Mouse (Mus musculus) retina, postnatal 1 day (tissue): ENCODE measurements at regions not wholly inside any gene's neighbourhood (a gene's known extent, or its start where the extent isn't known, plus 50 kb on each side); places are given as distances from the start of the nearest gene placed in this dataset.

Experiments
- DNase-seq: peaks from one replicate; pipeline ENCODE4 v3.0.0-alpha.2; 2012

DNA sequence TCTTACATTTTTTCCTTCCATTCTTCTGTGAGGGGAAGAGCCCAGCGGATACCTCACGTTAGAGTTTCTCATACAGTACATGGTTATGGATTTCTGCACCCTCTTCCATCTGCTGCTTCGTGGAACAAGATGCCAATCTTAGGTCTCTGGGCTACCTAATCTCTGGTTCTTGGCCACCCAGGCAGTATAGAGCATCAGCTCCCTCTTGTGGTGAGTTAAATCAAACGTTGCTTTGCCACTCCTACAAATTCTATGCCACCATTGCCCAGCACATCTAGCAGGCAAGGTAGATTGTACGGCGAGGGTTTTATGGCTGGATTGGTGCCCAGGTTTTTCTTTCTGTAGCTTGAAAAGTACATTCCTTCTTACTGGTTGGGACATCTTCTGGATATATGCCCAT is 889.7 kb upstream of the Slc10a2 start:
- DNase-seq = peak; percentile 20

DNA sequence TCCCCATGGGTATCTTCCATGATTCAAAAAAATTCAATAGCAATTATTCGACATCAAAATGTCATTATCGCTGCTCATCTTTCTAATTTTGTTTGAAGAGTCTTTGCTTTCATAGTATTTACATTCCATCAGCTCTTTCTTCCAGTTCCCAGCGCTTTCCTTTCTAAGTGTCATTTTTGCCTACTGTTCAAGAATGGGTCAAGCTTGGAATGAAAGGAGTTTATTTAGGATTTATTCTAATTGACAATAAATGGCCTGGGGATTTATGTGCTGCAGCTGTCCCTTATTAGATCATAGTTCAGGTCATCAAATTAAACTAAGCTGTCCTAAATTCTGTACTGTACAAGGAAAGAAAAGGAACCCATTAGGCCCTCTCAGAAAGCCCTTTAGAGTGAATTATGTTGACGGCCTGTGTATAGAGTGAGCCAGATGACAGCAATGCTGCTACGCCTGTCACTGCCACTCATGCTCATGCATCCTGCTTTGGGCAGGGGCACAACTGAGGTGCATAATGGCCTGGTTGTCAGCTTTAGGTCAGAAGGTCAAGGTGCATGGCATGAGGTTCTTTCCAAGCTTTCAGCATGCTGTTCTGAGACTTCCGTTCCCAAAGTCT is 860.4 kb upstream of the Slc10a2 start:
- peak; percentile 97 for DNase-seq

DNA sequence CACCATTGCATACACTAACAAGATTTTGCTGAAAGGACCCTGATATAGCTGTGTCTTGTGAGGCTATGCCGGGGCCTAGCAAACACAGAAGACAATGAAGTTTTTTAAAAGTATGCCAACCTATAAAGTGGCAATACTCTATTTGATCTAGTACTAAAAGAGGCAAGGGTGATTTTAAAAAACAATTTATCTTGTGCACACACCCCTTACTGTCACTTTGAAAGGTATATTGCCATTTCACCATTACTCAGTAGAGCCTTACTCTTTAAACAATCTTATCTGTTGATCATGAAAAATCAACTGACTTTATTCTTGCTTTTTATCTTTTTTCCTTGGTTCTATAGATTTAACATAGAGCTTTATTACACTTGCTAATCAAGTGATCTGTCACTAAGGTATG is 859.1 kb upstream of the Slc10a2 start:
- no peak for DNase-seq

DNA sequence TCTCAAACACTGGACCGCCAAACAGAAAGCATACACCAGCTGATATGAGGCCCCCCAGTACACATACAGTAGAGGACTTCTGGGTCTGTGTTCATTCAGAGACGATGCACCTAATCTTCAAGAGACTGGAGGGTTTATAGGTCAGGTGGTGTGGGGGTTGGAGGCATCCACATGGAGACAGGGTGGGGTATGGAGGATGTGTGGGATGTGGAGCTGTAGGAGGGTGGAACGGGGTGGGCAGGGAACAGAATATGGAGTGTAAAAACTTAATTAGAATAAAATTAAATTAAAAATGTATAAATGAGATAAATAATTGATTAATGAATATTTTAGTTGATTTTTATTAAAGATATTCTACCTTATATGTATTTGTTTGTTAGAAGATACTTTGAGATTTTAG is 832.9 kb upstream of the Slc10a2 start:
- DNase-seq = no peak

DNA sequence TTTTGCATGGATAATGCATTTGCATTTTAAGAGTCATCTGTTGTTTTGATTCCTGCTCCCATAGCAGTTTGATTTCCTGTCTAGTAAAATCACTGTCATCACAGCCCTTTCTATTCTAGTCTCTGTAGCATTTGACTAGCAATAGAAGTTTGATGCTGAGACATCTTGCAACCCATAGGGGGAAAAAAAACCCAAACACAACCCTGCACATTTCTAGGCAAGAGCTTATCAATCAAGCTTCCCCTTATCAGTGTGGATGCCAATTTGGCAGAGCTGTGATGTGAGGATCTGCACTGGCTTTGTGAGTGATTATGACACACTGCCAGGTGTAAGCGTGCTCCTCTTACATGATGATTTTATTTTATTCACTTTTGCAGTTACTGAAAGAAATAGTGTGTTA is 813.0 kb upstream of the Slc10a2 start:
- peak; percentile 2 for DNase-seq
